Mouse (Mus musculus) limb, embryonic 10.5 days (tissue): ENCODE data around the gene Nckap1l. TPM values are rescaled to one million over a fixed set of nuclear protein-coding genes. Genes with fewer than 3 reads are reported as not detected.
"Not testable (repeated sequence)": the region's sequence is repeated elsewhere in the genome, so short reads cannot be mapped to it uniquely, and the experiment has no call there.

ENCODE experiments used
- DNase-seq: peaks from one replicate; pipeline ENCODE4 v3.0.0-alpha.2; 2017; ENCODE audit warnings: low spot score
- H3K27ac ChIP-seq: fragments of 300-500 bp; sonication (generic); 2 replicates; pipeline ENCODE4 v1.5.1; 2016; ENCODE audit warnings: mild to moderate bottlenecking
- H3K27me3 ChIP-seq: fragments of 300-500 bp; sonication (generic); 2 replicates; pipeline ENCODE4 v1.6.1; 2016; ENCODE audit warnings: low read depth, mild to moderate bottlenecking; ENCODE audit not compliant: poor library complexity, severe bottlenecking
- H3K36me3 ChIP-seq: fragments of 300-500 bp; sonication (generic); 2 replicates; pipeline ENCODE4 v1.6.1; 2016; ENCODE audit warnings: mild to moderate bottlenecking, moderate library complexity
- H3K4me1 ChIP-seq: fragments of 300-500 bp; sonication (generic); 2 replicates; pipeline ENCODE4 v1.6.1; 2016
- H3K4me3 ChIP-seq: fragments of 300-500 bp; sonication (generic); 2 replicates; pipeline ENCODE4 v1.5.1; 2016; ENCODE audit warnings: mild to moderate bottlenecking, moderate library complexity
- H3K9me3 ChIP-seq: fragments of 300-500 bp; sonication (generic); replicated peaks from 2 replicates; pipeline ENCODE4 v1.6.1; 2016; ENCODE audit warnings: mild to moderate bottlenecking
- WGBS: fragments of 180-500 bp; shearing (Covaris S2); methylation state at CpG from one replicate; pipeline ENCODE4 v1.1.7; 2016; 5-methylcytosine and 5-hydroxymethylcytosine counted together
- polyA plus RNA-seq: library from polyadenylated mRNA; unstranded; fragments of >200 nt; fragmentation: Nextera tagmentation; extraction: Ambion mirVana; gene quantifications from 2 replicates; pipeline ENCODE4 v1.2.1, GENCODE M21; 2016

Nckap1l gene
- polyA plus RNA-seq = 1.1 and 1.4 TPM in 2 replicates

GRCm38 (mm10) chr15:103453551-103454218 lies at the start of gene Nckap1l:
Gene Nckap1l, plus strand, starts transcription at chr15:103453794.
- no peaks in the 10 kb centered on the region for H3K4me1 ChIP-seq
- H3K36me3 ChIP-seq = no peaks in the 10 kb centered on the region
- H3K27ac ChIP-seq = no peak within 1 kb of the TSS
- no peak for DNase-seq
- H3K27me3 ChIP-seq = no peaks in the 10 kb centered on the region
- no peaks in the 10 kb centered on the region for H3K9me3 ChIP-seq
- no peak within 1 kb of the TSS for H3K4me3 ChIP-seq
- 89% methylated on average over 13 of the region's 13 CpGs for WGBS

DNA sequence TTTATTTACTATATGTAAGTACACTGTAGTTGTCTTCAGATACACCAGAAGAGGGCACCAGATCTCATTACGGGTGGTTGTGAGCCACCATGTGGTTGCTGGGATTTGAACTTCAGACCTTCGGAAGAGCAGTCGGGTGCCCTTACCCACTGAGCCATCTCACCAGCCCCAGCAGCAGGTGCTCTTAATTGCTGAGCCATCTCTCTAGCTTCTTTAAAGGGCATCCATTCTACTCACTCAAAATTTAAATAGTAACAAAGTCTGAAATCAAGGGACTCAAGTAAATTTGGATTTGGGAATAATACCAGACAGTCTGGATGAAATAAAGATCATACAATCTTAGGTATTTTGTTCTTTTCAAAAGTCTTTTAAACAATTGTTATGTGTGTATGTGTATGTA lies 48.0 kb upstream of the Nckap1l start:
- 87% methylated on average over 3 of the region's 3 CpGs for WGBS
- not testable (repeated sequence) for DNase-seq, H3K27me3 ChIP-seq, H3K36me3 ChIP-seq, H3K27ac ChIP-seq, H3K4me3 ChIP-seq, H3K9me3 ChIP-seq, H3K4me1 ChIP-seq

DNA sequence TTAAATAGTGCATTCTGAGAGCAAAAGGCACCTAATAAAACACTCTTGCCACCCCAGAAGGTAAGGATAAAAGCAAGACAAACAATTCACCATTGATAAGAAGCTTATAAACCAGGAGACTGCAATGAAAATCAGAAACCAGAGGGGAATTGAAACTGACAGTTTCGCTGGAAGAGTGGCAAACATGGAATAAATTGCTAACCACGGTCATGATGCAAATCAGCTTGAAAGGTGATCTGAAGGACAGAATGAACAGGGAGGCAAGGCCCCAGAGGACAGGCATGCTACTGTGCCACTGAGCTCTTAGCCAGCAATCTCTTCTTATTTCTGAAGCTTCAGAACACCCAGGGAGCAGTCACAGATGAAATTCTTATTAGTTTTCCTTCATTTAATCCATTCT lies 26.6 kb upstream of the Nckap1l start:
- H3K4me1 ChIP-seq = no peaks in the 10 kb centered on the region; the same call in 1 of the 2 replicates
- no peaks in the 10 kb centered on the region for H3K36me3 ChIP-seq
- 58% methylated on average over 2 of the region's 2 CpGs for WGBS
- H3K9me3 ChIP-seq = no peaks in the 10 kb centered on the region
- no peak overlapping the region for H3K4me3 ChIP-seq
- no peaks in the 10 kb centered on the region for H3K27me3 ChIP-seq
- DNase-seq = no peak
- H3K27ac ChIP-seq = no peak overlapping the region

GRCm38 (mm10) chr15:103430241-103430640 lies 23.4 kb upstream of the Nckap1l start, which contains the start of gene Gtsf1:
Gene Gtsf1, minus strand, starts transcription at chr15:103430470.
- H3K4me1 ChIP-seq = no peaks in the 10 kb centered on the region; the same call in 1 of the 2 replicates
- no peak for DNase-seq
- H3K4me3 ChIP-seq = no peak within 1 kb of the TSS
- H3K27ac ChIP-seq = no peak within 1 kb of the TSS
- H3K27me3 ChIP-seq = no peaks in the 10 kb centered on the region
- no peaks in the 10 kb centered on the region for H3K36me3 ChIP-seq
- H3K9me3 ChIP-seq = no peaks in the 10 kb centered on the region
- 93% methylated on average over 16 of the region's 16 CpGs for WGBS

- not testable (repeated sequence) for H3K36me3 ChIP-seq, H3K27ac ChIP-seq, H3K9me3 ChIP-seq, H3K4me1 ChIP-seq, DNase-seq, H3K27me3 ChIP-seq, H3K4me3 ChIP-seq
- 79% methylated on average over 4 of the region's 4 CpGs for WGBS
Observed at GRCm38 (mm10) chr15:103445966-103446365, 7.6 kb upstream of the Nckap1l start.

DNA sequence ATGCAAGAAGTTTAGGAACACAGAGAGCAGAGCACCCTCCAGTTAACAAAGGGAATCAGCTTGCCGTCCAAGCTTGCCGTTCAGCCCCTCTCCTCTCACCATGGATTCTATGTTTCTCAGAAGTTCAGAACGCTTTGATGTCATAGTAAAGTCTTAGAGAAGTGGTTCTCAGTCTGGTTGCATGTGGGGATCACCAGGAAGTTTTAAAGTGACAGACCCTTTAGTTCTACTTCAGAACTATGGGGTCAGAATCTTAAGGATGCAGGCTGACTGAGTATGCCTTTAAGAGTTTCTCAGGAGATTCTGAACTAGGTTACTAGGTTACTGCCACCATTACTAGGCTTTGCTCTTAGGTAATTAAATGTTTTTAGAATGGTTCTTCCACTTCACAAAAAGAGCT lies 5.2 kb upstream of the Nckap1l start, which contains the start of gene Gtsf2:
Gene Gtsf2 (minus strand): TSS at position 101 of the 400 bp plus-strand sequence.
- H3K4me1 ChIP-seq = no peaks in the 10 kb centered on the region
- no peak within 1 kb of the TSS for H3K27ac ChIP-seq
- H3K4me3 ChIP-seq = no peak within 1 kb of the TSS
- no peaks in the 10 kb centered on the region for H3K27me3 ChIP-seq
- no peaks in the 10 kb centered on the region for H3K36me3 ChIP-seq
- no peak for DNase-seq
- H3K9me3 ChIP-seq = no peaks in the 10 kb centered on the region
- WGBS = 31% methylated on average over 3 of the region's 3 CpGs

- H3K9me3 ChIP-seq = no peaks in the 10 kb centered on the region
- DNase-seq = no peak
- 89% methylated on average over 6 of the region's 6 CpGs for WGBS
Observed at GRCm38 (mm10) chr15:103454449-103454848, 855 bp downstream of the Nckap1l start.

DNA sequence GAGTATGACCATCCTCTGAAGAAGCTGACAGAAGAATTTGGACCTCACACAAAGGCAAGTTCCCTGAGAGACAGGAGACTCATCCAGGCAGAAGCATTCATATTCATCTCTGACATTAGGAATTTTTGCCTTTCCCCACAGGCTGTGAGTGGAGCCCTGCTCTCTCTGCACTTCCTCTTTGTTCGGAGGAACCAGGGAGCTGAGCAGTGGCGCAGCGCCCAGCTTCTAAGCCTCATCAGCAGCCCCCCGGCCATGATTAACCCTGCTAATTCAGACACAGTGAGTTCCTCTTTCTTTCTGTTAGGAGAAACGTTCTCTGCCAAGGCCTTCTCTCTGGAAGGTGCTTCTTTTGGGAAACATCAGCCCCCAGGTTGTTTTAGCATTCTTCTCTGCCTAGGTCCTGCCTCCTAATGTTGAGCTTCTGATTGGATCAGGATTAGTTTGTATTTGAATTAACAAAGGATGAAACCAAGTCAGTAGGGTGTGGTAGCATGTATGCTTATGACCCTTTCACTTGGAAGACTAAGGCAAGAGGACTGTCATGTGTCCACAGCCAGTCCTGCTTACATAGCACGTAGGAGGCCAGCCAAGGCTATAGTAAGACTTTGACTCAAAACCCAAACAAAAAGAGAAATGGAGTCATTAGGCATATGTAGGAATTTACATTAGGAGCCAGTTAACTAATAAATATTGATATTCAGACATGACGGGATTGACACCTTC lies 9.1 kb downstream of the Nckap1l start:
- Histone ChIP-seq H3K4me1 (no peaks in the 10 kb centered on the region), H3K27me3 (no peaks in the 10 kb centered on the region), H3K36me3 (no peaks in the 10 kb centered on the region), H3K27ac (no peak overlapping the region), H3K4me3 (no peak overlapping the region), H3K9me3 (no peaks in the 10 kb centered on the region)
- 81% methylated on average over 7 of the region's 7 CpGs for WGBS
- DNase-seq = no peak

More at GRCm38 (mm10) chr15:103454449-103454848, 855 bp downstream of the Nckap1l start:
- Histone ChIP-seq H3K36me3 (no peaks in the 10 kb centered on the region), H3K4me1 (no peaks in the 10 kb centered on the region), H3K27ac (no peak overlapping the region), H3K27me3 (no peaks in the 10 kb centered on the region), H3K4me3 (no peak overlapping the region)

DNA sequence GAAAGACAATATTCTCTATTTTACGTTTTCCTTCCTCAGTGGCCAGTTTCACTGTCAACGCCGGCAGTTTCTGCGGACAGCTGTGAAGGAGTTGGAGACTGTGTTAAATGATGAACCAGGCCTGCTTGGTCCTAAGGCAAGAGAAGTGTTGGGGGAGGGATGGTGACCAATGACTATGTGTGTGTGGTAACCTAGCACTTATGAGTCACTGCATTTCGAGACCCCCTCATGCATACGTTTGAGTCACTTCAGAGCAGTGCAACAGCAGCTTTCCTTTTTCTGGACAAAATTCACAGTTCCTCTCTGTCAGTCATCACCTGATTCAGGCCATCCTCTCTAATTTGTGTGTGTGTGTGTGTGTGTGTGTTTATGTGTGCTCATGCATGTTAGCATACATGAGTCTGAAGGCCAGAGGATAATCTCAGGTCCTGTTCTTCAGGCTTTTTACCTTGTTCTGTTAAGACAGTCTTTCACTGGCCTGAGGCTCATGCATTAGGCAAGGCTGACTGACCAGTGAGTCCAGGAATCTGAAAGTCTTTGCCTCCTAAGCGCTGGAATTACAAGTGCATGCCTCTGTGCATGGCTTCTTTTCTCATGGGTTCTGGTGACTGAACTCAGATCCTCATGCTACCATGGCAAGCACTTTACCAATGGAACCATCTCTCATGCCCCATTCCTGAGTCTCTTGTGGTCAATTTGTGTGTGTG lies 18.0 kb downstream of the Nckap1l start:
- Histone ChIP-seq H3K4me3 (no peak overlapping the region), H3K36me3 (no peaks in the 10 kb centered on the region), H3K27me3 (no peaks in the 10 kb centered on the region), H3K9me3 (no peaks in the 10 kb centered on the region), H3K4me1 (no peaks in the 10 kb centered on the region), H3K27ac (no peak overlapping the region)
- no peak for DNase-seq
- WGBS = 88% methylated on average over 7 of the region's 7 CpGs

DNA sequence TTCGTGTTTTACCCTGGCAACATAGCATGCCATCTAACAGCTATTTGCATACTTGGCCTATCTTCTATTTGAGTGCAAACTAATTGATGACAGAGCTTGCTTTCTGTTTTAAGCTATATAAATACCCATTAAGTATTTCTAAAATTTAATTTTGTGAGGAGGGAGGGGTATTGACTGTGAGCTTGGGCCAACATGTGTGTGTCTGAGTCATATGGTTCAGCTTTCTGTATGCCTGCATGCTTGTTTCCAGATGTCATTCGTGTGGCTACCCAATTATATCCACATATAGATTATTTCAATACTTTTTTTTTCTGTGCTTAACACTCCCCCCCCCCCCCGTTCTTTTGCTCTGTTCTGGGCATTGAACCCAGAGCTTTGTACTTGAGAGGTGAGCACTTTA lies 18.7 kb downstream of the Nckap1l start:
- no peak for DNase-seq
- H3K36me3 ChIP-seq = no peaks in the 10 kb centered on the region
- H3K27ac ChIP-seq = no peak overlapping the region
- no peak overlapping the region for H3K4me3 ChIP-seq
- WGBS = 82% methylated on average over 3 of the region's 3 CpGs
- H3K9me3 ChIP-seq = no peaks in the 10 kb centered on the region
- H3K27me3 ChIP-seq = no peaks in the 10 kb centered on the region
- H3K4me1 ChIP-seq = no peaks in the 10 kb centered on the region

DNA sequence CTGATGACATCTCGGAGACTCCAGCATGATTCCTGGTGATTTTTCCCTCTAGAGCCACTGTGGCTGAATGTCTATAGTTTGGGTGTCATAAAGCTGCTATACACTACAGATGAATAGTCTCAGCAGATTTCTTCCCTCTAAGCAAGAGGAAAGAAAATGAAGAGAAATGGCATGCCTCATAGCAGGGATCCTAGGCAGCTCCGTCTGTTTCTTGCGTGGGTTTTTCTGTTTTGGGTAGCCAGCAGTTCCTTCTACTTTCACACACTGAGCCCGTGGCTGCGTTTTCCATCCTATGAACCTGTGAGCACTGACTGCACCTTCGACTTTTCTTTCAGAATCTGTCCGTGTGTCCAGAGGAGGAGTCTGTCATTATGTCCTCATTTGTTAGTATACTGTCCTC lies 19.6 kb downstream of the Nckap1l start:
- Histone ChIP-seq H3K4me3 (no peak overlapping the region), H3K27me3 (no peaks in the 10 kb centered on the region), H3K27ac (no peak overlapping the region), H3K9me3 (no peaks in the 10 kb centered on the region), H3K4me1 (no peaks in the 10 kb centered on the region), H3K36me3 (no peaks in the 10 kb centered on the region)
- DNase-seq = no peak
- 86% methylated on average over 7 of the region's 7 CpGs for whole genome bisulfite sequencing

DNA sequence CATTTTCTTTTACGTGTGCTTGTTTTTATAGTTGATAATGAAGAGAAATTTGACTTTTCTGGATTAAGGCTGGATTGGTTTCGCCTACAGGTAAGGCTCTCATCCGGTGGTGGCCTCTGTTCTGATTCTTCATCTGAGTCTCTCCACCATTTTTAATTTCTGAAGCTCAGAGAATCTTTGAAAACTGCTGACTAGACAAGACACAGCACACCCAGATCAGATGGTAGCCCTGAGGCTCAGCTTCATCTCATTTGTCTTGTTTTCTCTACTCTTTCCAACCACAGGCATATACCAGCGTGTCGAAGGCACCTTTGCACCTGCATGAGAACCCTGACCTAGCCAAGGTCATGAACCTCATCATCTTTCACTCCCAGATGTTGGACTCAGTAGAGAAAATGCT lies 20.2 kb downstream of the Nckap1l start:
- Histone ChIP-seq H3K36me3 (no peaks in the 10 kb centered on the region), H3K4me1 (no peaks in the 10 kb centered on the region), H3K9me3 (no peaks in the 10 kb centered on the region), H3K27ac (no peak overlapping the region), H3K4me3 (no peak overlapping the region), H3K27me3 (no peaks in the 10 kb centered on the region)
- no peak for DNase-seq
- WGBS = 84% methylated on average over 5 of the region's 5 CpGs

DNA sequence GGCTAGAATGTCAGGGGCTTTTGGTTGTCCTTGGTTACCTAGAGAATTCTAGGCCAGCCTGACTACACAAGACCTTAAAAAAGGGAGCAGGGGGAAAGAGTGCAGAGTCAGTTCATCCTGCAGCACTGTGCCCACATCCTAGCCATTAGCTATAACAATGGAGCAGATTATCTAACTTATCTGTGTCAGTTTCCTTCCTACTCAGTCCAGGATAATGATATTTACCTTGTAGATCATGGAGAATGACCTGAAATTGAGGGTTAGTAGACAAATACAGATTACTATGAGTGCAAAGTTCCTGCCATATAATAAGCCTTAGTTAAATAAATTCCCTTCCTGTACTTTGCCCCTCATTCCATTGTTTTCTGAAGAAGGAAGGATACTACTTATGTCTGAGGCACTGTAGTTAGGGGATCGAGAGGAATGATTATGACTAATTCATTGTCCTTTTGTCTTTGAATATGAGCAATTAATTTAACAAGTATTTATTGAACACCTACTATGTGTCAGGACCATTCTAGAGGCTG lies 25.5 kb downstream of the Nckap1l start:
- no peaks in the 10 kb centered on the region for H3K4me1 ChIP-seq
- 90% methylated on average over 1 of the region's 1 CpGs for WGBS
- DNase-seq = no peak
- H3K9me3 ChIP-seq = no peaks in the 10 kb centered on the region
- no peak overlapping the region for H3K27ac ChIP-seq
- peaks cover 6% of the 10 kb centered on the region; the same call in 1 of the 2 replicates for H3K27me3 ChIP-seq
- H3K4me3 ChIP-seq = no peak overlapping the region
- H3K36me3 ChIP-seq = no peaks in the 10 kb centered on the region
